Mouse (Mus musculus) WW6 (cell line): ENCODE measurements around the gene Irf7.

Source experiments
- DNase-seq: peaks from one replicate; pipeline ENCODE4 v3.0.0-alpha.2; 2013; ENCODE audit warnings: low read depth, low spot score

Gene Irf7

DNA sequence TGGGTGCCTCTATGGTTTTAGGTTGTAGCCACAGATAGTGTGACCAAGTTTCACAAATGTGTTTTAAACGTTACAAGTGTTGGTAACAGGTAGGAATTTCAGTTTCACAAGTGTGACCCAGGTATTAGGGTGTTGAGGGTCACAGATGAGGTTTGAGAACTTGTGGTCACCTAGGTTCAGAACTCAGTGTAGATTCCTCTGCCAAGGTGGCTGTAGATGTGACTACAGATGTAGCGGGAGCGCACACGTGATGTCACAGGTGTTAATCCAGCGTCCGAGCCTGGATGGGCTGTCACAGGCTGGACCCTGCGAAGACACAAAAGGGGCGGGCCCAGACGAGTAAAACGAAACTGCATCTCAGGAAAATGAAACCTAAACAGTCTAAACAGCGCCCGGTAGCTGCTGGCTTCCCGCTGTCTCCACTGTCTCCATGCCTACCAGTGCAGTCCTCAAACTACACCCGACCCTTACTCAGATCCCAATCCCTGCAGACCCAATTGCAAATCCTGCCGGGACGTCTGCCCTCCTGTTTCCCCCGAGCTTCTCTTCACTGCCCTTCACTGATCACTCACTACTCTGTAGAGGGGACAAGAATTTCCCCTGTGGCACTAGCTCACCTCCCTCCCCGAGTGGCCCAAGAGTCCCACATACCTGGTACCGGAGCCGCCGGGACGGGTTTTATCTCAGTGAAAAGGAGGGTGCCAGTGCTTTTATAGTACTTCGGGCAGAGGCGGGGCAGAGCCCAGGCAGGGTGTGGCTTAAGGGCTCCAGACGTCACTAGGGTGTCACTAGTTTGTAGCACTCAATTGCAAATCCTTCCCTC is at the start of gene Irf7:
Gene Irf7 (minus strand): TSS at position 743 of the 823 bp plus-strand sequence.
- DNase-seq: no peak

DNA sequence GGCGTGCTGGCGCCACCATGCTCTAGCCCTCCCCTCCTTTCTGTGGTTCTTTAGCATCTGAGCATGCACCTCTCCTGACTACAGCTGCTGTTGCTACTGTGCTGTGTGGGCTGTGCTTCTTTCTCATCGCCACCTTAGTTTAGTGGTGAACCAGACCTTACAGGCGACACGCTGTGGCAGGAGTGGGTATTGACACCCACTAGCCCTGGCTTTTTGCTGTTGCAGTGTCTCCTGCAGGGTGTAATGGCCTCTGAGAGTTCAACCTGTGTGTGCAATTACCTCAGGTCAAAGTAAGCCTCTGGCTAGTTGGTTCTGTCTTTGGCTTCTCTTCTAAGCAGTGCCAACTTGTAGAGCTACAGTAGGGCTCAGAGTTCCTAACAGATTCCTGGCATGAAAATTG is 49.7 kb upstream of the Irf7 start:
- DNase-seq: no peak

GRCm38 (mm10) chr7:141315076-141315475 is 48.8 kb upstream of the Irf7 start:
- DNase-seq: no peak

DNA sequence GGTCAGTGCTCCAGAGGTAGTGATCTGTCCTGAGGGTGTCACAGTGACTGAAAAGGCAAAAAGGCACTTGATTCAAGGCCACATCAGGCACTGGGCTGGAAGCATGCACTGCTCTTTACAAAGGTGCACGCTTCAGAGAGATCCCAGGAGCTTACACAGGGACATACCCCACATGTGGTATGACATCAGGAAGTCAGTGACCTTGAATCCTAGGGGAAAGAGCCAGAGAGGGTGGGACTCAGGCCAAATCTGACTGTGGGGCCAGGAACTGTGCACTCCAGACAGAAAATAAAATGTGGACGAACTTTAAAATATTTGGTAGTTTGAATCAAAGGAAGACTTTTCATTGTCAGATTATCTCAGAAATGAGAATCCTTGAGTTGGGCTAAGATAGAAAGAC is 48.1 kb upstream of the Irf7 start:
- no peak for DNase-seq

DNA sequence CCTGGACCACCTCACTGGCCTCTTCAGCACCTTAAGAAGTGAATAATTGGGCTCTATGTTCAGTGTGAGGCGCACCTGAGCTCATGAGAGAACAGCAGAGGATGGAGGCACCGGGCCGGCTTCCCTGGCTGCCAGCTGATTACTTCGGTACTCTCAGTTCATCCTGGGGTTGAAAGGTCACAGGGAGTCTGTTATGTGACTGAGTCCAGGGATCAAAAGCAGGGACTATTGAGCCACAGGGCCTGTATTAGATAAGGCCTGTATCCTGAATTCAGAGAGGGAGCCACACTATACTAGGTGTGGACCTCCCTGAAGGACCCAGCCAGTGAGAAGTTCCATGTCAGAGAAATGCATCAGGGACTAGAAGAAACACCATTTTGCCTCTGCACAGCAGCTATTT is 38.3 kb upstream of the Irf7 start:
- DNase-seq: no peak

GRCm38 (mm10) chr7:141302702-141303268 is 36.5 kb upstream of the Irf7 start:
- no peak for DNase-seq

- no peak for DNase-seq
Observed at GRCm38 (mm10) chr7:141301386-141301785, 35.1 kb upstream of the Irf7 start.

- no peak for DNase-seq
Observed at GRCm38 (mm10) chr7:141299175-141299574, 32.9 kb upstream of the Irf7 start.

DNA sequence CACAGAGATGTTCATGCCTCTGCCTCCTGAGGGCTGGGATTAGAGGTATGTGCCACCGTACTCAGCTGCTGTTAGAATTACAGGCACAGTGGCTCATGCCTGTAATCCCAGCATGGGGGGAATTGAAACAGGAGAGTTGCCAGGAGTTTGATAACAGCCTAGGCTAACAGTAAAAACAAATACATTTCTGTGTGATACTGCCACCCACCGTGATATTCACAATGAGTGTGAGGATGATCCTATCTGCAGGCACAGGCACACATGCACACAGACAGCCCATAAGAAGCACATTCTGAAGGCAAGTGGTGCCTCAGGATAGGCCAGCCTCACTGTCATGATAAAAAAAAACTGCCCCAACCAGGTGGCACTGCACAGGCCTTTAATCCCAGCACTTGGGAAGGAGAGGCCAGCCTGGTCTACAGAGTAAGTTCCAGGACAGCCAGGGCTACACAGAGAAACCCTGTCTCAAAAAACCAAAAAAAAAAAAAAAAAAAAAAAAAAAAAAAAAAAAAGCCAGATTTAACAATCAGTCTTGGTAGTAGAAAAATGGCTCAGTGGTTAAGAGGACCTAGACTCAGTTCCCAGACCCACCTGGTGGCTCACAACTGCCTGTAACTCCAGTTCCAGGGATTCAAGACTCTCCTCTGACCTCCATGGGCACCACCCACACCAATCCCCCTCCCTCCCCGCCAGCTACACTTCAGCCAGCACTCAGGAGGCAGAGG is 31.8 kb upstream of the Irf7 start:
- no peak for DNase-seq

DNA sequence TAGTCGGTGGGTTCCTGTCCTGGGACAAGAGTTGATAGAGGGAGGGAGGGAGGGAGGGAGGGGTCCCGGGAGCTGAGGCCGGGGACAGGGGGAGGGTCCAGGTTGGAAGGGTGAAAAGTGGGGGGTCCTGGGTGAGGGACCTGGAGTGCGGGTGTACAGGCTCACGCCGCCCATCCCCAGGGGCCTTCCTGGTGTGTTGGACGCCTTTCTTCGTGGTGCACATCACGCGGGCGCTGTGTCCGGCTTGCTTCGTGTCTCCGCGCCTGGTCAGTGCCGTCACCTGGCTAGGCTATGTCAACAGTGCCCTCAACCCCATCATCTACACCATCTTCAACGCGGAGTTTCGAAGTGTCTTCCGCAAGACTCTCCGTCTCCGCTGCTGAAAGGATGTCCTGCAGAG is 28.2 kb upstream of the Irf7 start:
- no peak for DNase-seq

- no peak for DNase-seq
Observed at GRCm38 (mm10) chr7:141293852-141294471, 27.7 kb upstream of the Irf7 start.

DNA sequence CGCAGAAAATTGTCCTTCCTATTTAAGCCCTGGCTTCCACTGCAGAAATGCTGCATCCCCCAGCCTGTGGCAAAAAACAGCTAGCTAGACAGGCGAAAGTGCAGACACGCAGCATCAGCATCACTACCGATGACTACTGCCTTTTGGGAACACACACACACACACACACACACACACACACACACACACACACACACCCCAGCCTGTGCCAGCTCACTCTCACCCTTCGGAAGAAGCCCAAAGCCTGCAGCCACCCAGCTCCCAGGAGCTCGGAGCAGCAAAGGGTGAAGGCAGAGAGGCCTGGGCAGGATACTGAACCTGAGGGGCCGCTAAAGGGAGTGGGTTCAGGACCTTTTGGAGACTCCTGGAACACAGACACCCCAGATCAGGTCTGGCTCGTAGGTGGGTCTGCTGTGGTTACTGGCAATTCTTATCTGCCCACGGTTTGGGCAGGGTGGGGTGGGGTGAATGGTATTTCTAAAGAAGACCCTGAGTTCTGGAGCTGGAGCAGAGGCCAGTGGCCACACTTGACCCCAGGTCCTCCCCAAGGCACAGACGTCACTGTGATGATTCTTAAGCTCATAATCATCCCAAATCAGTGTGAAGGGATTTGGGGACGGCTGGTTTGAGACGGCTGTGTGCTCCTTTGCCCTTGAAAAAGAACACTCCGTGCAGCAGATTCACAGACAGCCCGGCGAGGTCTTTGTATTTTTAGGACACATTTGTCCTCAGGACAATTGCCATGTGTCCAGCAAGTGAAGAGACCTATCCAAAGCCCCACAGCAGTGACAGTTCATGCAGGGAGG is 26.5 kb upstream of the Irf7 start:
- DNase-seq: no peak

DNA sequence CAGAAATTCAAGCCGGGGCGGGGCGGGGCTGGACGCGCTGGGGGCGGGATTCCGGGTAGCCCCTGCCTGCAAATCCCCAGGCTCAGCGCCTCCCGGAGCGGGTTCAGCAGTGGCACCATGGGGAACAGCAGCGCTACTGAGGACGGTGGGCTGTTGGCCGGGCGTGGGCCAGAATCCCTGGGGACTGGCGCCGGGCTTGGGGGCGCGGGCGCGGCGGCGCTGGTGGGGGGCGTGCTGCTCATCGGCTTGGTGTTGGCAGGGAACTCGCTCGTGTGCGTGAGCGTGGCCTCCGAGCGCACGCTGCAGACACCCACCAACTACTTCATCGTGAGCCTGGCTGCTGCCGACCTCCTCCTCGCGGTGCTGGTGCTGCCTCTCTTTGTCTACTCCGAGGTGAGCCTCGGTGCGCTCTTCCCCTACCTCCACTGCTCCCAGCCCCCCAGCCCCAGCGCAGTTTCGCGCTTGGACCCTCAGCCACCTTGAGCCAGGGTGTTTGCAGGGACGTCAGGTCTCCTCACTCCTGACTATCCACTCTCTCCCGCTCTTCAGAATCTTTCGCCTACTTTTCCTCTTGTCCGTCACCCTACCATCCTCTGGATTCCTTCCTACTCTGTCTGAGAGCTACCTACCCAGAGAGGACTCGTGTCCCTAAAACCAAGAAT is 25.8 kb upstream of the Irf7 start, which contains the start of gene Drd4:
Gene Drd4 (plus strand): TSS at position 86 of the 662 bp plus-strand sequence.
- DNase-seq: no peak

GRCm38 (mm10) chr7:141288042-141288441 is 21.8 kb upstream of the Irf7 start:
- DNase-seq: no peak

GRCm38 (mm10) chr7:141282756-141283155 is 16.5 kb upstream of the Irf7 start:
- no peak for DNase-seq

- no peak for DNase-seq
Observed at GRCm38 (mm10) chr7:141281442-141281841, 15.2 kb upstream of the Irf7 start.

- peak; percentile 54 for DNase-seq
Observed at GRCm38 (mm10) chr7:141278766-141279590, 12.7 kb upstream of the Irf7 start, which contains the start of gene Sct. Gene Sct, minus strand, starts transcription at chr7:141279133.

DNA sequence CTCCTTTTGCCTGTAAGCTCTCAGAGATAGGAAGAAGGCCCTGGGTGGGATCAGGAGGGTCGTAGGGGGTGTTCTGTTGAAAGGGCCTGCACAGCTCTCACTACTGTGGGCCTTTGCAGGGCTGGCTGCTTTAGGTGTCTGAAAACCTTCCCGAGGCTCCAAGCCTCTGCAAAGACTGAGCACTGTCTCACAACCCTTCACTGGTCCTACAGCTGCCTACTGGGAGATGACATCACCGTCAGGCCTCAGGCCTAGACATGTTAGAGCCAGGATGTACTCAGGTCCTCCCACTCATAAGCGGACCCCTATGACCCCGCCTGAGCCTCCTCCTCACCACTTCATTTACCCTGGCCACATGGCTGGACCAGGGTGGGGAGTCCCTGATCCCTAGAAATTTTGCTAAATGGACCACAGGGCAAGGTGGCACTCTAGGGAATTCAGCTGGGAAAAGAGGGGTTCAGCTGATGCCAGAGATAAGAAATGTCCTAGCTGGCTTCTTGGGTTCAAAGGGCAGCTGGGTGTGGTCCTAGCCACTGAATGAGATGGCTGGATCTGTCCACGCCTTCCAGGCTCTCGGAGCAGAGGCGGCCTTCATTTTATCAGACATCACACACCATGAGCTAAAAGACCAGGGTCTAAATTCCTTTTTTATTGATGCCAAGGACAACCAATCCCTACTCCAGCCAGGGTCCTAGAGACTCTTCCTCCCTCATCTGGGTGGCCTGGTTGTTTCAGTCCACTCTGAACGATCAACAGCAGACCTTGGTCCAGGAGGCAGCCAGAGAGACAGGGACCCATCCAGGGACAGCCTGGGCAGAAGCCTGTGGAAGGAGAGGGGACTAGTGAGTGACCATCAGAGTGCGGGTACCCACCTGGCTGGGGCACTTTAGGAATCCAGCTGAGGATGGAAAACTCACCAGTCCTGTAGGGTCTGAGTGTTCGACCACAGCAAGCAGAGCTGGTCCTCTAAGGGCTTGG is 11.7 kb upstream of the Irf7 start:
- DNase-seq: no peak

DNA sequence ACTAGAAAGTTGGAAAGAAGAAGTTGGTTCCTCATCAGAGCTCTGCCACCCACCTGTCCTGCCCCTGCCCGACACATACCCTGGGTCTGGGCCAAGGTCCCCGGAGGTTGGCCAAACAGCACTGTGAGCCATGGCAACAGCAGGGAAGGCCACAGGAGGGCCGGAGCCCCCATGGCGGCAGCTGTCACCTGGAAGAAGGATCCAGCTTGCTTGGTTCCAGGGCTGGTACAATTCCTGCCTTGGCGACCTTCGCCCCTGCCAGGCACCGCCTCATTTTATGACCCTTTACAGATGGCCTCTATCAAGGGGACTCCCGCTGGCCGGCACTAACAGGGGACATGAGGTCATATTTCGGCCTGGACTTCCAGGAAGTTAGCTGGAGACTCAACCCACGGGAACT is 10.3 kb upstream of the Irf7 start, which contains the start of gene Cdhr5:
Gene Cdhr5 (minus strand): TSS at position 241 of the 400 bp plus-strand sequence.
- DNase-seq: no peak
